Mouse (Mus musculus): ENCODE data around the gene Kcnab3.

DNA sequence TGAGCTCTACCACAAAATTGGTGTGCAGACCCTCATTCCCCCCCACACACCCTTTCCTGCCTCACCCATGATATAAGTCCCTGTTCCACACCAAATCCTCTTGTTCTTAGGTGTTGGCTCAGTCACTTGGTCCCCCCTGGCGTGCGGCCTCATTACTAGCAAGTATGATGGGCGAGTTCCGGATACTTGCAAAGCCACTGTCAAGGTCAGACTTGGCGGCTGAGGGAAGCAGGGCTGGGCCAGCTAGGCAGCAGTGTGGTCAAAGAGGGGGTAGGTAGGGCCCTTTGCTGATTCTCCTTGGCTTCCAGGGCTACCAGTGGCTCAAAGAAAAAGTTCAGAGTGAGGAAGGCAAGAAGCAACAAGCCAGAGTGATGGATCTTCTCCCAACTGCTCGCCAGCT lies 5.1 kb downstream of the Kcnab3 start:
- no peak for TF ChIP-seq MAX (IDR thresholded peaks at IDR 0.05; ENCODE audit: low read depth)
- TF ChIP-seq POLR2A (IDR thresholded peaks at IDR 0.05; ENCODE audit: insufficient read length, low read depth): no peak
- no peak for TF ChIP-seq REST (IDR thresholded peaks at IDR 0.05; ENCODE audit: insufficient read depth, insufficient read length)
- TF ChIP-seq USF1 (IDR thresholded peaks at IDR 0.05; ENCODE audit: low read depth): no peak
- TF ChIP-seq SRF (IDR thresholded peaks at IDR 0.05; ENCODE audit: control insufficient read depth, insufficient read length, low read depth): no peak
- TF ChIP-seq MYOG (IDR thresholded peaks at IDR 0.05; ENCODE audit: control insufficient read depth in 1 of 3, insufficient read depth in 1 of 3, insufficient read length in 2 of 3, low read depth in 2 of 3): no peak
- no peak for TF ChIP-seq TCF12 (IDR thresholded peaks at IDR 0.05; ENCODE audit: insufficient read depth, poor library complexity, severe bottlenecking)

All from myocyte (in vitro differentiated cells).